Mouse (Mus musculus) adipose tissue, adult 10 weeks (tissue): ENCODE results near the gene Cul4b. TPM values are rescaled to one million over a fixed set of nuclear protein-coding genes. Genes with fewer than 3 reads are reported as not detected.

Experiments used
- polyA plus RNA-seq: library from polyadenylated mRNA; stranded (reverse); fragments of 350-450 nt; fragmentation: Illumina TruSeq; extraction: RNeasy Lipid Tissue Mini Kit (QIAGEN cat#74804); gene quantifications from one replicate; pipeline ENCODE4 v1.2.3, GENCODE M21; 2014; ENCODE audit warnings: low read depth, low replicate concordance

The Cul4b gene
- polyA plus RNA-seq = 17.9 TPM

DNA sequence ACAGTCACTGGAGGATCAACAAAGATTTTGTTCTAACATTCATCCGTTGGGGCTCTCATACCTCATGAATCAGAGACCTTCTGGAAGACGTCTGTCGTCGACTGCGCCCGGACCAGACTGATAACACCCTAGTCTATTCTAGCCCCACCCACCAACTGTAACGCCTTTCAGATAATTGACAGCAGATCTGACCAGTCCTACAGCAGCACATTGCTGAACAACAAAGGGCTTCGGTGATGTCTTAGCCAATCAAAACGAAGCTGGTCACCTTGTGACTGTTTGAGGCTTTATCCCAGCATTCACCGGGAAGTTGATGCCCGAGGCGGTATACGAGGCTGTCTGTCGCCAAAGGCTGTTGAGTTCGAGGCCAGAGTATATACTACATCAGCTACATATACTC, at the start of gene Cul4b:
Cul4b (minus strand) TSS at position 119 of the 400 bp plus-strand sequence.

DNA sequence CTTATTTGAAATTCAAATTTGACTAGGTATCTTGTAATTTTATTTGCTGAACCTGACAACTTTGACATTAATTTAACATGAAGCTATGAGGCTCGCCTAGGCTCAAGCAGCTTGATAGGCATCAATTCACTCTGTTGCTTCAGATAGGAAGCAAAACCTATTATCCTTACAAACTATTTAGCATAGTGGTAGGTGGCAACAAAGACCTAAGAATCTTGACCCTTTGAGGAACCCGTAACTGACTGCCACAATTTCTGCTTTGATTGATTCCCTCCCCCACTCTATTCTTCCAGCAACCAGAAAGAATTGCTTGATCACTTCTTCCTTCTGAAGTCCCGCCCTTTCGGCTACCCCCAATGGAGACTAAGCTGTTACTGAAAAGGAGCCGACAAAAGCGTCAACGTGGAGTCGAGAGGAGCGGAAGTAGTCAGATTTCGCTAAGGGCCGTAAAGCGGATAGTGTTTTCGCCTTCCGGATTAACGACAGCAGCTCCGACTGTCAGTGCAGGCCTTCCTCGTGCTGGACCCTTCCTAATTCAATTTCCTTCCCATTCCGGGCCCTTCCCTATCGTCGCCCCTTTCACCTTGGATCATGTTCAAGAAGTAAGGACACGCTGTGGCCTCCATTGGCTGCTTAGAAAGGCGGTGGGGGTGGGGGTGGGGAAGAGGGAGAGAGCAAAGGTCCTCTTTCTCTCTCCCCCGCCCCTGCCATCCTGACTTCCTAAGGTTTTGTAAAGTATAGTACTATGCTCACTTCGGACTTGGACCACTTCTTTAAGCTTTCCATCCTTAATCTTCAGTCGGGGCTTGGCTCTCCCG, 24.4 kb upstream of the Cul4b start, which contains the start of gene Mcts1:
Mcts1 (plus strand) TSS at position 402 of the 818 bp plus-strand sequence.

Other genes starting within 250 kb of the Cul4b start
- gene Lamp2, start 119.7 kb downstream of the Cul4b start, polyA plus RNA-seq = 291 TPM
- gene Mcts1, start 24.4 kb upstream of the Cul4b start, polyA plus RNA-seq = 73.3 TPM
- 26.6 TPM for gene C1galt1c1, start 58.9 kb upstream of the Cul4b start, polyA plus RNA-seq
- gene 6030498E09Rik, start 196.5 kb upstream of the Cul4b start, polyA plus RNA-seq = not detected